Mouse (Mus musculus) left cerebral cortex, adult 11 months (tissue): ENCODE data around the gene Cpne2.

Source experiments
- DNase-seq: peaks from one replicate; pipeline ENCODE4 v3.0.0; 2022; ENCODE audit warnings: low spot score

The Cpne2 gene

DNA sequence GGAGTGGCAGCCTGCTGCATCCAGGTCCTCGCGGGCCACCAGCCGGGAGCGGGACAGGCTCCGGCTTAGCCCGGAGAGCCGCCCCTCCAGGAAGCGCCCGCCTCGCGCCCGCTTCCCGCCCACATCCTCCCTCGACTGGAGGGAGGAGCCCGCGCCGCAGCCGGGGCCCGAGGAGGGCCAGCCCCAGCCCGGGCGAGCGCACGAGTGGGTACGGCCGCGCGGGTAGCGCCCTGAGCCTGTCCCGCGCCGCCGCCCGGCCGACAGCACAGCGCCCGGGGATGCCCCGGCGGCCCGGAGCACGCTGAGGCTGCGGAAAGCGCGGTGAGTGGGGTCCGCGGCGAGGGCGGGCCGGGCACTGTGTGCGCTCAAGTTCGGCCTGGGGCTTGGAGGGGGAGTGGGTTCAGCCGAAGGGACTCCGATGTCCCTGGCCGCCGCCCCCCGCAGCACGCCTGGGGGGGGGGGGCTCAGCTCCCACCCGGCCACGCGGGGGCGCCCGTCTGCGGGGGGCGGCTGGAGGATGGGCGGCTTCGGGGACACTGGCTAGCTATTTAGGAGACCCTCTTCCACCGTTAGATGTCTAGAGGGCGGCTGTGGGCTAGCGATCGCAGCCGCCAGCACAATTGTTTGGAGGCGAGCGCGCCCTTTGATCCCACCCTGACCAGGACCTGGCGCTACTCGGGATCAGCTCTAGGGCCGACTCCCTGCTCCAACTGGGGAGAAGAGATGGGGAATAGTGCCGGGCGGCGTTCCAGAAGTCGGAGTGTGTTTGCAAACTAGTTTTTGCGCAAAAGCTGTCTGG lies at the start of gene Cpne2:
Gene Cpne2, plus strand, starts transcription at position 118 of the 799 bp plus-strand sequence.
- DNase-seq, result no peak

DNA sequence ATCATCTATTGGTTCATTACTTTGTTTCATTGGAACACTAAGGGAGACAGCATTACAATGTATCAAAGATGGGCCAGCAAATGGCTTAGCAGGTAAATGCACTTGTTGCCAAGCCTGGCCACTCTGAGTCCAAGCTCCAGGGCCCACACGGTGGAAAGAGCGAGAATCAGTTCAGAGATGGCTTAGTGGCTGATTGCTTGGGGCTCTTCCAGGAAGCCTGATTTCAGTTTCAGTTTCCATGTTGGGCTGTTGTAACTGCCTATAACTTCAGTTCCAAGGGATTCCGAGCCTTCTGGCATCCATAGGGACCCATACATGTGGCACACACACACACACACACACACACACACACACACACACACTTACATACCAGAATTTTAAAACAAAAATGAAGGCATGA lies 47.5 kb upstream of the Cpne2 start:
- DNase-seq, result no peak

DNA sequence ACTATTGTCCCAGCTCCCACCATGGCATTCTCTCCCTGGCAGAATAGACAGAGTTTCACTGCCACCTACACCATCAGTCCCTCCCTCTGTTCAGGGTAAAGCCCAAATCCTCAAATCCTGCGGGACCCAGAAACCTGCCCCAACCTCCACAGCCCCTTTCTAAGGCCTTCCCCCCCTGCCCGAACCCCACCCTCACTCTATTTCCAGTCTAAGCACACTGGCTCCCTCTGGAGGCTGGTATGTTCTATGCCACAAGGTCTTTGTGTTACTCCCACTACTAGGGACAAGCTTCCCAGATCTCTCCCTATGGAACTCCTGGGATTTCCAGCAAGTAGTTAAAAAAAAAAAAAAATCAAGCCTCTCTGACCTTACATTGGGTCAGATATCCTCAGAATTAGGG lies 46.9 kb upstream of the Cpne2 start:
- DNase-seq, result no peak

DNA sequence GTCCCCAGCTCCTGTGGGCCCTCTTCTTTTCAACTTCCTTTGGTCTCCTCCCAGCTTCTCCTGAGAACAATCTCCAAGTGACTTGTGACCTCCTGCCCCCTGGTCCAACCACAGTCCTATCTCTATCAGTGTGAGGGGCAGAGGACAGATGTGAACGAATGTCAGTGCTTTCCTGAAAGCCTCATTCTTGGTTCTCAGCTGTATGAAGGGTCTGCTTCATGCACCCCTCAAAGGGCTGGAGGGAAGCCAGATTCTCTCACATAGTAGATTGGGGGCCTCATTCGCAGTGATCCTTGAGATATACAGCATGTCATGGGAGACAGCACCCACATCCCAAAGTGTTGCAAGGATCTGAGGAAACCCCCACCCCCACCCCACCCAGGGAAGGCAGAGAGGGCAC lies 44.8 kb upstream of the Cpne2 start:
- DNase-seq, result no peak

DNA sequence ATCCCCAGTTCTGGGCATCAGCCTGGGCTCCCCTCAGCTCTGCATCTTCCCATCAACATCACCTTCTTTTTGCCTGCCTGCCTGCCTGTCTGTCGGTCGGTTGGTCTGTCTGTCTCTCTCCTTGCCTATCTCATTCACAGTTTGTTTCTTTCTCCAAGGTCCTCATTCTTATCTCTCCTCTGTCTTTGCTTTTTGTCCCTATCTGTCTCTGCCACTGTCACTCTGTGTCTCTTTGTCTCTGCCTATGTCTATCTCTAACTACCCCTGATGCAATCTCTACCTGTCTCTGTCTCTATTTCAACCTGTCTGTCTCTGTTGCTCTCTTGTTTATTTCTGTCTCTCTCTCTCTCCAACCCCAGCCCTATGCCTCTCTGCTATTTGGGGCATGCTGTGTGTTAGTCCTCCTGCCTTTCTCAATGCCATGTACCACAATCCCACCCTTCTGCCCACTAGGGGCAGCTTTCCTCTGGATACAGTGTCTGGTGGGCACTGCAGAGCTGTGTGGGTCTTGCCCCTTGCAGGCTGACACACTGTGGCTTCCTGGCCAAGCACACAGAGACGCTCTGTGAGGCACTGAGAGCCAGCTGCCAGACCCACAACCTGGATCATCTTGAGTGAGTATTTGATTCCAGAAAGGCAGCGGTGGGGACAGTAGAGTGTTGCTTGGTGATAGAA lies 42.8 kb upstream of the Cpne2 start:
- no peak for DNase-seq

DNA sequence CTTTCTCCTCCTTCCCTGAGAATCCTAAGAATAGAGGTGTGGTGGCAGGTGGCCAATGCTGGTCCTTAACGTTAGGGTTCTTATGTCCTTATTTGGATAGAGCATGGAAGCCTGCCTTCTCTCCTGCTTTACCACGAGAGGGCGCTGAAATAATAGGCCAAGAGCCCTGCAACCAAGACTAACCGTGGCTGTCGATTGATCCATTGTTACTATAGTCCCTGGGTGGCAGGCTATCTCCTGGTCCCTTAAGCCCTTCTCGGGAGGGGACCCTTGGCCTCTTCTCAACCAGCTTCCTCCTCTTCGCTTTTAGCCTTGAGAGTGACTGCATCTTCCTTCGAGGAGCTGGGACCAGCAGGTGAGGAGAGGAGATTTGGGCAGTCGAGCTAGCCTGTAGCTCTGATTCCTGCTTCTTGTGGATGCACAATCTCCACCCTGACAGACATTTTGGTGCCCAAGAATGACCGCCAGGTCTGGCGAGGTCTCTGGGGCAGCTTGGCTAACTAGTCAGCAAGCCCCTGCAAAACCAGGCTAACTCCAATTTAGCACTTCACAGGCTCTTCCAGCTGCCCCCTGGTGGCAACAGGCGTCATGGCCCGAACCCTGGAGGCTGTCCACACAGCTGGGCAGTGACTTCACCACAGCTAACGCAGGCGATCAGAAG lies 40.6 kb upstream of the Cpne2 start:
- DNase-seq, result peak; percentile 52

DNA sequence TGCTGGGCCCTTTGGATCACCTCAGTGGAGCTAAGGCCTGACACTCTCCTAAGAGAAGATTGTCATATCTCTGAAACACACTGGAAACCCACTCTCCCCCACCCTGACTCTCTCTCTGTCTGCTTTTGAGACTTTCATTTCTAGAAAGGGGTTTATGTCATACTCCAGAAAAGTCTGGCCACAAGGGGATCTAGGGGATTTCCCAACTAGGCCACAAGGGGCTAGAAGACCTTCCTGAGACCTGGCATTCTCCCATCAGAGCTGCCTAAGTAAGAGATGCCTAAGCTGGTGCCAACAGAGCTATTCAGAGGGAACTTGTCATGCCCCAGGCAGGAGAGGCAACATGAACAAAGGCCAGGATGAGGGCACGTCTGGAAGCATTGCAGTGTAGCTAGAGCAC lies 39.5 kb upstream of the Cpne2 start:
- no peak for DNase-seq

DNA sequence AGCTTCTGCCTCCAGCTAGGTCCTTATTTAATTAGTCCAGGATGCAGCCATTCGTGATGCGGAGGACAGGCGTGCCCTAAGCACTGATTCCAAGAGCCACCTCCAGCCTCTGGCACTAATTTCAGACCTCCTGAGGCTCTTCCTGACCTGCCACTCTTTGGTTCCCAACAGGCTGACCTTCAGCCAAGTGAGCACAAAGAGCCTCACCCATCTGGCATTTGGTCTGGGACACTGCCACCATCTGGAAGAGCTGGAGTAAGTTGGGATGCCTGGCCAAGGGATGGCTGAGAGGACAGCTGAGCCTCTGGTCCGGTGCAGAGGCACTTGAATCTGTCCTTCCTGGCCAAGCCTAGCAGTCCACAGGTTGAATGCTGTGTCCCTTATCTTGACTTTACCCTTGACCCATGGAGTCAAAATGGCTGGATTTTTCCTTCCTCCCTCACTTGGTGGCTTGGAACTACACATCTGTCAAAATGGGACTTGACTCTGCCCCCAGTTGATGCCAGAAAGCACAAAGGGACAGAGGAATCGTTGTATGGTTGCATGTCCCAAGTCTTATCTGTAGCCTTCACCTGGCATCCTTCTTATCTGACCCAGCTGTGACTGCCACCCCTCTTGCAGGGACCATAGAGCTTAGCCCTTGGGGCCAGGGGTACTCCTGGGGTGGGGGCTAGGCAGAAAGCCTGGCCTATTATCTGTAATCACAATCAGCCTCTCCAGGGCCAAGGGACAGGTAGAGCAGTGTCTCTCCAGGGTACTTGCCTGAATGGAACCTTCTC lies 17.2 kb upstream of the Cpne2 start:
- DNase-seq, result no peak

DNA sequence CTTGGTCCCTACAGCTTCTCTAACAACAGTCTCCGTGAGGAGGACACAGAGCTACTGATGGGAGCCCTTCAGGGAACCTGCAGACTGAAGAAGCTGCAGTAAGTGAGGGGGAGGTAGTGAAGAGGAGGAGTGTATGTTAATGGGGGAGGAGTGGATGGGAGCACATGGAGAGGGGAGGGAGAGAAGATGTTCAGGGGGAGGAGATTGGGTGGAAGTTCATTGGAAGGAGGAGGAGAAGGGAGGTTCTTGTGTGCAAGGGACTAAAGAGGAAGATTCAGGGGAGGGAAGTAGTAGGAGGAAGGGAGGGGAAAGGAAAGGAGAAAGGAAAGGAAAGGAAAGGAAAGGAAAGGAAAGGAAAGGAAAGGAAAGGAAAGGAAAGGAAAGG lies 16.6 kb upstream of the Cpne2 start:
- no peak for DNase-seq

DNA sequence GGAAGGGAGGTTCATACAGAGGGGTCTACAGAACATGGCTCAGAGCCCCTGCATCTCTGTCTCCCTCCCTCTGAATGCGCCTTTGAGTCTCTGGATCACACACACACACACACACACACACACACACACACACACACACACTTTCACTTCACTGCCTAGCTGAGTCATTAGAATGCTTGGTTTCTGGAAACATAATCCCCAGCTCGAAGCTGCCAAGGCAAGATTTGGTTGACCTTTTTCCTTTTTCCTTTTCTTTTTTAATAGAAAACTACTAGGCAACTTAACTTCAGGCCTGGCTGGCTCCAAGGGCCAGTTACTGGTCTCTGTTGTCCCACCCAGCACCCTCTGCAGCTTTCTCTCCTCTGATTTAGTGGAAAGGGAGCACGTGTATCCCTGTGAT lies 16.0 kb upstream of the Cpne2 start:
- no peak for DNase-seq

DNA sequence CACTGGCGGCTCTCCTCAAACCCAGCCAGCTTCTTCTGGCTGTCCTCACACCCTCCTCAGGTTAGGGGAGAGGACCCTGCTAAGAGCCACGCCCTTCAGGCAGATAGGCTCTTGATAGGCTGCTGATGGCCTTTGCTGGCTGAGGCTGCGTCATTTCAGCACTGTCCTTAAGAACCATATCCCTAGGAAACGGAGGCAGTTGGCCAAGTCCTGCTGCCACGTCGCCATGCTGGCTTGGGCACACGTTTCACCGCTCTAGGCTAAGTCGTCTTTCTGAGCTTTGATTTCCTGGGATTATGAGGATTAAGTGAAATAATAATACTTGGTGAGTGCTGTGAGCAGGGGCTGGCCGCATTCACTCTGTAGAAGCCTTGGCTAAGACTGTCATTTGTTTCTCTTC lies 14.5 kb upstream of the Cpne2 start:
- no peak for DNase-seq

DNA sequence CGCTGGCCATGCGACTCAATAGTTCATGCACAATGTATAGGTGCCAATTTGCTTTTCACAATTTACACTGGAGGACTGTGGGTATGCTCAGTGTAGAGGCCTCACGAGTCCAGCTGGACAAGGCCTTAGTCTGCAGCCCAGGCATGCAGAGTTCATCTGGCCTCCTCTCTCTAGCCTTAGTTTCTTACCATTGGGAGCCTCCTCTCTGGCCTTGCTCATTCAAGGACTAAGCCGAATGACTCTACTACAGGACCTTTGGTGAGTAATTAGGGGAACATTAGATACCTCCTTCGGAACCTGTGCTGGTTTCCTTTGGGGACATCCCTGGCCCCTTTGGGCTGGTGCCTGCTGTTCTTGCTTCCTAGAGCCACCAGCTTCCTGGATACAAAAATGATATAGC lies 13.8 kb upstream of the Cpne2 start:
- DNase-seq, result no peak

DNA sequence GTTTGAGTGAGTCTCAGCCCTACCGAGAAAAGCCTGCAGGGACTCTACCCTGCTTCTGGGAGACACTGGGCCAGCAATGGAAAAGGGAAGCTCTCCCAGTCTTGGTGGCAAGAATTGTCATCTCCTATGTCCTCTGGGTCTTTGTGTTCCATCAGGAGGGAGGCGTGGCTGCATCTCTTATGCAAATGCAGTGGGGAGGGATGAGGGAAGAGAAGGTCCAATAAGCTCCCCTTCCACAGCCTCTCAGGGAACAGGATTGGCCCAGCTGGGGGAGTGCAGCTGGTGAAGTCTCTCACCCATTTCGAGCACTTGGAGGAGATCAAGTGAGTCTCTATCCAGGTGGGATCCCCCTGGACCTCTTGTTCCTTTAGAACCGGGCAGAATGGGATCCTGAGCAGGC lies 11.3 kb upstream of the Cpne2 start:
- DNase-seq, result no peak

DNA sequence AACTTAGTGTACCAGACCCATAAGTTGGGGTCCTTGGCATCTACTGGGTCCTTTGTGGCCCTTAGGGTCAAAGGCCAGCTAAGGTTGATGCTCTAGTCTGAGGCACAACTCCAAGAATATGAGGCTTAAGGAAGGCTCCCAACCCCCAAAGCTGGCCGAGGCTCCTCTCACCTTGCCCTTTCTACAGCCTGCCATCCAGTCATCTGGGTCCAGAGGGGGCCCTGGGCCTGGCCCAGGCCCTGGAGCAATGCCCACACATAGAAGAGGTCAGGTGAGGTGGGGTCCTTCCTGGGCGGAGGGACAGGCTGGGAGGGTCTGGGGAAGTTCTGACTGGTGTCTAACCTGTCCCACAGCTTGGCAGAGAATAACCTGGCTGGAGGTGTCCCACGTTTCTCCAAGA lies 10.3 kb upstream of the Cpne2 start:
- DNase-seq, result no peak

DNA sequence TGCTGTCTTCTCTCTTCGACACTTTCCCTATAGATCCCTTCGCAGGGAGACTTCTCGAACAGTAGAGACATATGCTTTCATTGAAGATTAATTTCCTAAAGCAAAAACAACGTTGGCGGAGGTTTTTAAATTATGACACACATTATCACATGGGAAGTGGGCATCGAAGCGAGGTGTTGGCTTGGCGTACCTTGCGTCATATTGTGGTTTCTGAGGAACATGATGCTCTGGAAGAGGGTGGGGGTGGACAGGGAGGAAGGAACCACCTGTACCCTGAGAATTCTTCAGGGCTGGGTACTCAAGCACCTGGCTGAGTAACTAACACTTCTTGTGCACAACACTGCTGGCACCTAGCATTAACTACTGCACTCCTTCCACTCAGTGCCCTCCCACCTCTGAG lies 8.2 kb upstream of the Cpne2 start:
- no peak for DNase-seq

DNA sequence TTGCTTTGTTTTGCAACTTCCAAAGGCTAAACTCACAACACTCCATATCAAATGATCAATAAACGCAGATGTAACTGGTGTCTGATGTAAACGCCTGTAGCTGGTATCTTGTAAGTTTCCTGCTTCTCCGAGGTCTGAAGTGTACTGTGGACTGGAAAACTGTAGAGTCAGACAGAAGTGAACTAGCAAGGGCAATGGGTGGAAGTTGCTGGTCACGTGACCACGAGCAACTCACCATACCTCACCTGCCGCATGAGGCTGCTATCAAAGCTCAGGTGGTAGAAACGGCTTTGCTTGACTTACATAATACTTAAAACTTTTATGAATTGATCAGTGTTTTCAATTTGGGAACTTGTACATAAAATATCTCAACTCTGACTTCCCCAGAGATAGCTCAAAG lies 5.6 kb upstream of the Cpne2 start:
- DNase-seq, result no peak

DNA sequence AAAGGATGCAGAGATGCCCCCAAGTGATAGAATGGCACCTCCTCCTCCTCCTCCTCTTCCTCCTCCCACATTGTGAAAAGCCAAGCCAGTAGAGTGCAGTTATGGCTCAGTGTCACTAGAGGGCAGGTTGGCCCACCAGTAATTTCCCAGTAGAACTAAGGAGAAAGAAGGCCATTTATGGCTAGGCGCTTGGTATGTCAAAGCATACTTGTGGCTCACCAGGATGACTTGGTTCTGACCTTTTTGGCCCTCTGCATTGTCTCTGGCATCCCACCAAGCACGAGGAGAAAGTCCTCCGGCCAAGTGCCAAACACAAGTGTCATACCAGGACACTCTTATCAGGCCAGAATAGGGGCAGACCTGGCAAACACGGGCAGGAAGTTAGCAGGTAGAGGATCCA lies 4.5 kb upstream of the Cpne2 start:
- DNase-seq, result no peak

DNA sequence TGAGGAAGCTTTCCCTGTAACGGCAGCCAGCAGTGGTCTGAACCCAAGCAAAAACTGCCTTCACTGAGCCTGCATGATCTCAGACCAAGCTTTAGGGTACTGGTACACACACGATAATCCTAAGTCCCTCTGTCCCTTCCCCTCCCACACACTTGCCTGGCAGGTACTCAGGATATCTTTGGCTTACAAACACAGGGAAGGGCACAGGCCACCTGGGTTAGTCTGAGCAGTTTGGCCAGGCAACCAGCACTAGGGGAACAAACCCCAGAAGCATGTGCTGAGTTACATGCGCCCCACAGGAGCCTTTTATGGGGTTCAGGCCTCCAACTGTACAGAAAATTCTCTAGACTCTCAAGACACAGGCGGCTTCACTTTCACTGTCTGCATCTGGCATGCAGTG lies 2.9 kb upstream of the Cpne2 start:
- DNase-seq, result no peak

DNA sequence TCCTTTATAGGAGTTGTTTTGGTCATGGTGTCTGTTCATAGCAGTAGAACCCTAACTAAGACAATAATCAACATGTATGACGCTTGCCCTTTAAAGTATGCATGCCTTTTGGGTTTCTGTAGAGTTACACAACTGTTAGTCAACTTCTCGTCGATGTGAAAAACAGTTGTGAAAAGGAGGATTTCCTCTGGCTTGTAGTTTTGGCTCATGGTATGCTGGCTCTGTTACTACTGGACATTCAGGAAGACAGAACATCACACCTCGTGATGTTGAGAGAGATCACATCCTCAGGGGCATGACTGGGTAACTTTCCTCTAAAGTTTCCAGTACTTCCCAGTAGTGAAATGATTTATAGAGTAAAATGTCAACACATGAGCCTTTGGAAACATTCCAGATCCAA lies 2.1 kb upstream of the Cpne2 start:
- DNase-seq, result no peak

DNA sequence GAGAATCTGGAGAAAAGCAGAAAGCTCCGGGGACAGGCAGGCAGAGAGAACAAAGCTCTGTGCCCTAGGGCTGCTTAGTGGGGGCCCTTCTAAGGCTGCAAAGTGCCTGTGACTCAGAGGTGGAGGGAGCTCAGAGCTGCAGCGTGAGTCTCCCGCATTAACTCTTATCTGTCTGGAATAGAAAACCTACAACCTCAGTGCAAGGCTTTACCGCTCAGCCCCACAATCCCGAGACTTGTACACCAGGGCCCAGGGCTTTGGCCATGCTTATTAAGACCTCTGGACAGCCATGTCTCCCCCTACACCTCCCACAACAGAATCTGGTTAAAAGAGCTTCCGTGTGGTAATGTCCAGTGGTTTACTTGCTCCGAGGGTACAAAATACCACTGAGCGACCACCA lies 790 bp upstream of the Cpne2 start:
- no peak for DNase-seq

DNA sequence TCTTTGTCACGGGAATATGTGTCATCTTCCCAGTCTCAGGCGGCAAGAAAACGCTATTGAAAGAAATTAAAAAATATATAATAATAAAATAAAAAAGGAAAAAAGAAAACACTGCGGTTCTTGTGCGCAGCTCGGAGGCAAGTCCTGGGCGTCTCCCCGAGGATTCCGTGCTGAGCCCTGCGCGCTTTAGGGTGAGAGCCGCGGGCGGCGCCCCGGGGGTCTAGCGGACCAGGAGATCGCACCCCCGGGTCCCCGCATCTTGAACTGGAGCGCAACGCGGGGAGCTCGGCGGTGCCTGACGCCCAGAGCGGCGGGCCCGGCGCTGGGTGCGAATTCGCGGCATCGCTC lies 291 bp upstream of the Cpne2 start:
- no peak for DNase-seq

DNA sequence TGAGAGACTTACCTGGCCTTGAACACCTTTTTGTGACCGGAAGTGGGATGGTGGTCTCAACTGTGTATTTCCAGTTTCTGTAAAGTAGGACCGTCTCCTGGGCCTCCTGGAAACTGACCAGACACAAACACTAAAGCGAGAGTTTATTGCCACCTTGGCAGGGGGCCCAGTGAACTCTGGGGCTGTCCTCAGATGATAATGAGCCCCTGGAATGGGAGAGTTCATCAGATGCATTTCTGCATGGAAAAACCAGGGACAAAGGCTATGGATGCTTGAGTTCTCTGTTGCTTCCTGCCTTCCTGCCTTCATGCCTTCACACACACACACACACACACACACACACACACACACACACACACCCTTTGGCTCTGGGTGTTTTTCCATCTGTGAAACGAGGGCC lies 1.8 kb downstream of the Cpne2 start:
- no peak for DNase-seq

DNA sequence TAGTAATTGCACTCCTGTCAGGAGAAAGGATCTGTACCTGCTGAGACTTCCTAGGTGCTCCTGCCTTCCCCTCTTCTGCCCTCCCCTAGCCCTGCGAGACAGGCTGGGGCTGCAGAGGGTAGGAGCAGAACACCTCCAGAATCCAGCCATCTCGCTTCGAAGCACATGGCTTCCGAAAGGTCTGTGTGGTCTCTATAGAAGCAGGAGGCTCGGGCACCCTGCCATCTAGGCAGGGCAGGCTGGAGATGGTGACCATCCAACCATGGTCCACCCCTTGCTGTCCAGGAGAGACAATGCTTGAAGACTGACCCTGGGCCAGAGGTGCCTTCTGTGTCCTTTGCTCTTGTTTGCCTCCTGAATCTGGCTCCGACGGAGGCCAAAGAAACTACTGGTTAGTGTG lies 2.8 kb downstream of the Cpne2 start:
- DNase-seq, result no peak
